Mouse (Mus musculus) retina, adult 2 months (tissue): ENCODE measurements around the gene Ifit1bl1.
"Not testable (repeated sequence)": the region's sequence is repeated elsewhere in the genome, so short reads cannot be mapped to it uniquely, and the experiment has no call there.

ENCODE experiments used
- DNase-seq: peaks from one replicate; pipeline ENCODE4 v3.0.0-alpha.2; 2012; ENCODE audit warnings: low read depth, low spot score

The Ifit1bl1 gene

DNA sequence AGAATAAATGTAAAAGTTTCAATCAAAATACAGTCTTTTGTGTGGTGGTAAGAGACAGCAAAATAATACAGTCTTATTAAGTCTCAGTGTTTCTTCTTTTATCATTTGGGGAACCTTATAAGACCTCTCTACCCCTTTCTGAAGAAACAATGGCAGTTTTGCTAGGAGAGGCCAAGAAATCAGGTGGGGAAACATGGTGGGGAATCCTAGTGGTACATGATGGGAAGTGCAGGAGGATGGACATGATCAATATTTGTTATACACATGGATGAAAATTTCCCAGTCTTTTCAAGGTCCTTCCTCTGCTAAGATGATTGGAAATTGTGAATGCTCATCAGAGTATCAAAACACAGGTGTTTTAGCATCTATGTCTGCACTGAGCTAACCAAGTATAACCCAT is 12.8 kb downstream of the Ifit1bl1 start:
- DNase-seq = no peak

DNA sequence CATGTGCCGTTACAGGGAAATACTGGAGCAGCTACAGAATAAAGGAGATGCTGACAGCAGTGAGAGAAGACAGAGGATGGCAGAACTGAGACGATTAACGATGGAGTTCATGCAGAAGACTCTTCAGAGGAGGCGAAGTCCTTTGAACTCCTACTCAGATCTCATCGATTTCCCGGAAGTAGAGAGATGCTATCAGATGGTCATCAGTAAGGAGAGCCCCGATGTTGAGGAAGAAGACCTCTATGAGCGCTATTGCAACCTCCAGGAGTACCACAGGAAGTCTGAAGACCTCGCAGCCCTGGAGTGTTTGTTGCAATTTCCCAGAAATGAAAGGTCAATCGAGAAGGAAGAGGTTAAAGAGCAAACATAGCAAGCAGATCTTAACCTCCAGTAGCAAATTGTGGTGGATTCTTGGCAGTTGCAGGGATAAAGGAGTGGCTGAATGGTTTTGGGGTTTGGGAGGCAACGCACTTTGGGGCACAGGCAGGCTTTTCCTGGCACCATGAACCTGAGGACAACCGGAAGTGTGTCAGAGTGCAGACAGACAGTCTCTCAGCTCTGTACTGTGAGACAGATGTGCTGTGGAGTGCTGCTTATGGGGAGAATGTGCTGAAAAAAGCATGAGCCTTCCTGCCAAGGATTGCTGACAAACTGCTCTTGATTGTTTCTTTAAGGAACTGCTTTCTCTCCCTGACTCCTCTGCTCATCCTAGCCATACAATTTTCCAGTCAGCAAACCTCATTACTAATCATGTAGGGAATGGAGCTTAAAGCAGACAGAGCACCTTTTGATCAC is 13.7 kb downstream of the Ifit1bl1 start:
- not testable (repeated sequence) for DNase-seq

DNA sequence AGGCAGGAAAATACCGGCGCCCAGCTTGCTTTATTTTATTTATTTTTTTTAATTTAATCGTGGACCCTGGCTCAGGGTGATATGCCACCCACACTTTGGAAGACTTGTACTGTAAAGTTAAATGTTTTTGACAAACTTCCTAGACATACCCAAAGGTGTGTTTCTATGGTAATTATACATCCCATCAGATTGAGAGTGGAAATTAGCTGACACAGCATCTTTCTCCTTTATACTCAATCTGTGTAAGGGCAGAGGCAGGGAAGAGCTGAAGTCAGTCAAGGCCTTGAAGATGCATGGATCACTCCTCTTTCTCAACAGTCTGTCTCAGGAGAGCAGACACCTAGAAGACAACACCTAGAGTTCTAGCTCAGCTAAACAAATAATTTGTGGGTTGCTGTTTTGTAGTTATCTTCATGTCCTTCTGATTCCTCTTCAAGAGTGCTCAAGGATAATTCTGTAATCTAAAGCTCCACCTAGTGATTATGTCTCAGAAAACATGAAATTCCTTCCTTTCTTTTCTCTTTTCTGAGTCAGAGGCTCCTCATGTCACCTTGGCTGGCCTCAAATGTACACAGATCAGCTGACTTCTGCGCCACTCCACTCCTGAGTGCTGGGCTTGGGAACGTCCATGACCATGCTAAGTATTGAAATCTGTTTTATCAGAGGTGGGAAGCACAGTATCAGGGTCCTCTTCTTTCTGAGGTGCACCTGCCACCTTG is 15.9 kb downstream of the Ifit1bl1 start:
- DNase-seq = not testable (repeated sequence)

GRCm38 (mm10) chr19:34583126-34583766 is 18.5 kb downstream of the Ifit1bl1 start, which contains the start of gene Ifit3:
Ifit3 (plus strand) TSS chr19:34583531.
- not testable (repeated sequence) for DNase-seq

GRCm38 (mm10) chr19:34582696-34583095 is 19.1 kb downstream of the Ifit1bl1 start:
- DNase-seq = not testable (repeated sequence)

- no peak for DNase-seq
Measured at GRCm38 (mm10) chr19:34577121-34577520, 24.6 kb downstream of the Ifit1bl1 start.

GRCm38 (mm10) chr19:34573650-34574049 is 28.1 kb downstream of the Ifit1bl1 start:
- DNase-seq = no peak

GRCm38 (mm10) chr19:34571080-34571479 is 30.7 kb downstream of the Ifit1bl1 start:
- DNase-seq = no peak

GRCm38 (mm10) chr19:34569896-34570476 is 31.8 kb downstream of the Ifit1bl1 start:
- DNase-seq = no peak

GRCm38 (mm10) chr19:34568988-34569895 is 32.5 kb downstream of the Ifit1bl1 start:
- DNase-seq = no peak

- no peak for DNase-seq
Measured at GRCm38 (mm10) chr19:34566178-34566784, 35.5 kb downstream of the Ifit1bl1 start.

- DNase-seq = no peak
Measured at GRCm38 (mm10) chr19:34562556-34562955, 39.2 kb downstream of the Ifit1bl1 start.

DNA sequence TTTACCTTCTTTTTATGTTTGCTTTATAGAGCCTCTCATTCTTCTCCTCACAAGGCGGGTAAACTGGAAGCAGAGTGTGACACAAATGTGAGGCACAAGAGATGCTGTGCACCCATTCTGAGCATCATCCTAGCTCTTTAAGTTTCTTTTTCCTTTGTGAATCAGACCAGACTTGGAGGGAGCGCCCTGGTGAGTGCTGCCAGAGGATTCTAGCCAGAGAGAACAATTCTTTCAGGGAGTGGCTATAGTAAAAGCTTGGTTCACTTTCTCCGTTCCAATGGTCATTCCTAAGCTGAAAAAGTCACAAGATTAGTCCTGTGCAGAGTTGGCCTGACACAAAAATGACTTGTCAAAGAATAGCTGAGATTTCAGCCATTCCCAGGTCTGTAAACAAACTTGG is 45.1 kb downstream of the Ifit1bl1 start:
- no peak for DNase-seq

DNA sequence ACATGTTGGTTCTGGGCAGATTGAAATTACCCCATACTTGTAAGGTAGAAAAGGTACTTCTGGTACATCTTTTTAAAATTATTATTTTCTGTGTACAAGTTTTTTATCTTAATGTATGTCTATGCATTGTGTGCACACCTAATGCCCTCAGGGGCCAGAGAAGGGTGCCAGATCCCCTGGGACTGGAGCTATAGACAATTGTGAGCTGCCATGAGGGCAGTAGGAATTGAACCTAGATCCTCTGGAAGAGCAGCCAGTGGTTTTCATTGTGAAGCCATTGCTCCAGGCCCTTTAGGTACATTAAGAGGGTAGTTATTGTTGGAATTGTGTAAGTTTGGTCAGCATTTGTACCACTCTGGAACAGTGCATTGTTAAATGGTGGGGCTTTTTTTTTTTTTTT is 47.7 kb downstream of the Ifit1bl1 start:
- DNase-seq = no peak

DNA sequence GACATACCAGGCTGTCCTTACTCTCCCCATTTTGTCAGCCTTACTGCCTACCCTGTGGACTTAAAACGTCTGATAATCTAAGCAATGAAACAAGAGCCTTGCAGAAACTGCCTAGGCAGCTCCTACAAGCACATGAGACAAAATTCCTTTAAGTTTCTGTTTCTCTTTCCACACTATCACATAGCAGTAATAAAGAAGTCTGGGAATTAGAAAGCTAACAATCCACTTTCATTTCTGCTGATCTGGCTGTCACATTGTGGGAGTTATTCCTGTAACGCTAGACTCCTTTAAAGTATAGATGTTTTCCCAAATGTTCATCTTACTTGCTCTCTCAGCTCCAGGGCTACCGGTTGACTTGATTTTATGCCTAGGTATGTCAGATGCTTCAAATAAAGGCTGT is 48.2 kb downstream of the Ifit1bl1 start:
- no peak for DNase-seq

- DNase-seq = no peak
Measured at GRCm38 (mm10) chr19:34553021-34553420, 48.7 kb downstream of the Ifit1bl1 start.

DNA sequence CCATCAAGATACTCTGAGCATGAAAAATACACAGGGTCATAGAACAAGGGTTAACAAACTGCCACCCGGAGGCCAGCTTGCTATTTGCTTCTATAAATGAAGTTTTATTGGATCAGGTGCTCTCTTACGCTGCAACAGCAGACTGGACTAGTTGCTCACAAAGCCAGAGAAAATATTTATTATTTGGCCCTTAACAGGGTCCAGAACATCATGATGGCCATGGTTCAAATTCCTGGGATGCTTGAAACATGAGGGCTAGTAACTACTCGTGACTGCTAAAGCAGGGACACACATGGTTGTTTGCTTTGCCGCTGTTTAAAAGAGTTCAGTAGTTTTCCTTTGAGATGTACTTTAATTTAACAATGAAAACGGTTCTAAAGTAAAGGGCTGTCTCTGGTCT is 49.8 kb downstream of the Ifit1bl1 start:
- DNase-seq = no peak

- DNase-seq = peak; percentile 46
Measured at GRCm38 (mm10) chr19:34550534-34551223, 51.1 kb downstream of the Ifit1bl1 start, which contains the start of gene Ifit2. Ifit2 (plus strand) TSS chr19:34550694.

DNA sequence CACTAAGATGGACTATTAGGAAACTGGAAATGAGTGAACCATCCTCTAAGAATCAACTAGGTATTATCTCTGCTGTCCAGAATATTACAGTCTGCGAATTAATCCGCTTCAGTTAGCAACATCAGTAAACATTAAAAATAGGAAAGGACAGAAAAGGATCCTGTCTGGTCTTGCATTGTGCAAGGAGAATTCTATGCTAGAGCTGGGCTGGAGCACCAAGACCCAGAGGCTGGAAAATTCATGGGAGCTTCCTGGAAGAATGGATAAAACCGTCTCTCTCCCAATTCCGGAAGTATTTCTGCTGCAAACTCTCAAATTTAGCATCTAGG is 51.6 kb downstream of the Ifit1bl1 start:
- no peak for DNase-seq

DNA sequence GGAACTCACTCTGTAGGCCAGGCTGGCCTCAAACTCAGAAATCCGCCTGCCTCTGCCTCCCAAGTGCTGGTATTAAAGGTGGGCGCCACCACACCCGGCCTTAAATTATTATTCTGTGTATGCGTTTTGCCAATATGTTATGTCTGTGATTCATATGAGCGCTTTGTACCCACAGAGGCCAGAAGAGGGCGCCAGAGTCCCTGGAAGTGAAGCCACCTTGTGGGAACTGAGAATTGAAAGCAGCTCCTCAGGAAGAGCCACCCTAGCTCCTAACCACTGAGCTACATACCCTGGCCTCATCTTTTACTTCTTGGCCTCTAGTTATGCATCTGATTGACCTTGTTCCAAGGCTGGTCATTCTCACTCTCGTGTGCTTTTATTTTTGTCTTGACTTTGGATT is 53.8 kb downstream of the Ifit1bl1 start:
- no peak for DNase-seq
